Mouse (Mus musculus): ENCODE data around the gene Zfp518b. TPM values are rescaled to one million over a fixed set of nuclear protein-coding genes. Genes with fewer than 3 reads are reported as not detected.

Zfp518b gene
- polyA plus RNA-seq, 1 experiment from 2014 or later = 50.1 TPM

DNA sequence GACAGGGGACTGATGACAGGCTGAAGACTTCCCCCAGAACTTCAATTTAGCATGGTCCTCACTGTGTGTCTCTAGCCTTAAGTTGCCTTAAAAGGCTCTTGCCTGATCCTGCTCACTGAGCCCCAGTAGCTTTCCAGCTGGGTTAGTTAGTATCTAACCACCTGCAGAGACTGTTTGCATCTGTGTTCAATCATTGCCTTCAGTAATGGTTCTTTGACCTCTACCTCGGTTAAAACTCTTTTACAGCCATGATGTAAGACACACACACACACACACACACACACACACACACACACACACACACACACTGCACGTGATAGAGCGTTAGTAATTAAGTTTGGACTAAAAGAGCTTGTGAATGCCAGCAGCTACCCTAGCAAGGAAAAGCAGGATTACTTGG, 57.7 kb downstream of the Zfp518b start:
- no peaks in the 10 kb centered on the region for H3K4me1 ChIP-seq
- no peaks in the 10 kb centered on the region for H3K36me3 ChIP-seq
- ATAC-seq (ENCODE audit: low FRiP score, low read depth) = no peak
- no peak overlapping the region for H3K4me3 ChIP-seq
- H3K9me3 ChIP-seq = no peaks in the 10 kb centered on the region
- WGBS = 74% methylated on average over 3 of the region's 3 CpGs
- no peak overlapping the region for H3K9ac ChIP-seq (replicated peaks)
- H3K27me3 ChIP-seq = no peaks in the 10 kb centered on the region
- H3K4me2 ChIP-seq (replicated peaks) = no peak overlapping the region
- H3K27ac ChIP-seq (replicated peaks) = no peak overlapping the region

- Histone ChIP-seq H3K36me3 (no peaks in the 10 kb centered on the region), H3K27me3 (no peaks in the 10 kb centered on the region), H3K4me3 (no peak overlapping the region), H3K9me3 (no peaks in the 10 kb centered on the region), H3K9ac (replicated peaks) (no peak overlapping the region), H3K4me2 (replicated peaks) (no peak overlapping the region), H3K27ac (replicated peaks) (no peak overlapping the region), H3K4me1 (no peaks in the 10 kb centered on the region)
- ATAC-seq (ENCODE audit: low FRiP score, low read depth) = no peak
- WGBS = 38% methylated on average over 5 of the region's 5 CpGs
These were observed 63.8 kb downstream of the Zfp518b start for GRCm38 (mm10) chr5:38620783-38621182.

DNA sequence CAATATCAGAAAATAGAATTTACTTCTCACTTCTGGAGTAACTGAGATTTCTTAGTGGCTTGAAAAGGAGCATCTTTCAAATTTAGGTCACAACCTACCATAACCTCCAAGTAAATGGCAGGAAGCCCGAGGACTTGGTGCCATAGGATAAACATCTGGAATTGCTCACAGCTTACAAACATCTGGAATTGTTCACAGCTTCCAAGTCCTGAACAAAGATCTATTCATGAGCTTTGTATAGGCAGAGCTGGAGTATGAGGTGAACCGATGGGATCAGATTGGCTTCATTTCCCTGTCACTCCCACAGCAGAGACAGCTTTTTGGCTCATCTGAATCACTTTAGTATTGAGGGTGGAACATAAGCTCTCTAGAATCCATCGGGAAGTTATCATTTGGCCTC, 65.7 kb downstream of the Zfp518b start:
- Histone ChIP-seq H3K4me1 (no peaks in the 10 kb centered on the region), H3K4me2 (replicated peaks) (no peak overlapping the region)
- 67% methylated on average over 3 of the region's 3 CpGs for WGBS

More for the DNA sequence above, 65.7 kb downstream of the Zfp518b start:
- Histone ChIP-seq H3K4me3 (no peak overlapping the region), H3K27me3 (no peaks in the 10 kb centered on the region), H3K9ac (replicated peaks) (no peak overlapping the region), H3K36me3 (no peaks in the 10 kb centered on the region), H3K9me3 (no peaks in the 10 kb centered on the region), H3K27ac (replicated peaks) (no peak overlapping the region)
- ATAC-seq (ENCODE audit: low FRiP score, low read depth) = no peak

Other genes starting within 250 kb of the Zfp518b start
- gene Slc2a9, start 181.7 kb downstream of the Zfp518b start, polyA plus RNA-seq (2016; fragmentation: Nextera tagmentation; extraction: Ambion mirVana) = 0.26 and 0.76 TPM in 2 replicates
- 140 and 151 TPM in 2 replicates for gene Wdr1, start 121.6 kb downstream of the Zfp518b start, polyA plus RNA-seq (2016; fragmentation: Nextera tagmentation; extraction: Ambion mirVana)
- 0.20 and 0.22 TPM in 2 replicates for gene Clnk, start 192.0 kb upstream of the Zfp518b start, polyA plus RNA-seq (2016; fragmentation: Nextera tagmentation; extraction: Ambion mirVana)